Mouse (Mus musculus) embryo, embryonic 9.5 days (tissue): ENCODE results near the gene Rad9a.
"Not testable (repeated sequence)": the region's sequence is repeated elsewhere in the genome, so short reads cannot be mapped to it uniquely, and the experiment has no call there.

ENCODE experiments used
- DNase-seq: peaks from one replicate; pipeline ENCODE4 v3.0.0-alpha.2; 2017; ENCODE audit errors: extremely low spot score

Gene Rad9a

GRCm38 (mm10) chr19:4201291-4201909 lies at the start of gene Rad9a:
Gene Rad9a, minus strand, starts transcription at chr19:4201662.
- DNase-seq: peak; percentile 93

DNA sequence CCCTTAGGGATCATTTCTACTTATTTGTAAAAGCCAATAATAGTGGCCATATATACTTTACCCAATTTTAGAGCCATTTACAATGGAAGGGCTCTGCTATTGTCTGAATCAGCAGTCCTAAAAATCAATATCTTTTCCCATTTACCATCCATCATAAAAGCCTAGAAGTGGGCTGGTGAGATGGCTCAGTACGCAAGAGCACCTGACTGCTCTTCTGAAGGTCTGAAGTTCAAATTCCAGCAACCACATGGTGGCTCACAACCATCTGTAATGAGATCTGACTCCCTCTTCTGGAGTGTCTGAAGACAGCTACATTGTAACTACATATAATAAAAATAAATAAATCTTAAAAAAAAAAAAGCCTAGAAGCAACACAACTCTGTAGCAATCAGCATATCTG lies 47.2 kb upstream of the Rad9a start:
- DNase-seq: not testable (repeated sequence)

- no peak for DNase-seq
Observed at GRCm38 (mm10) chr19:4247010-4247409, 45.5 kb upstream of the Rad9a start.

- no peak for DNase-seq
Observed at GRCm38 (mm10) chr19:4244775-4245174, 43.3 kb upstream of the Rad9a start.

DNA sequence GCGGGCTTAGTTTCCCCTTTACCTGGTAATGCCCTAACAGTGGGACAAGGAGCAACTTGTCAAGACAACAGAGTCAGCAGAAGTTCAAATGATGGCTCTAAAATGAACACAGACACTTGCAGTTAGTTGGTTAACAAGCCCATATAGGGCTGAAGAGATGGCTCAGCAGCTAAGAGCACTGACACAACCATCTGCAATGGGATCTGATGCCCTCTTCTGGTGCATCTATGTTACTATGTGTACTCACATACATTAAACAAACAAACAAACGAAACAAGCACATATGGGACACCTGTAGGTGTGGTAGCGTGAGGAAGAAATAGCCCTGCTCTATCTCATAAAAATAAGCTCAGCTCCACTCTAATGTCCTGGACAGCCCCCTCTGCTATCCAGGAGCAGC lies 41.0 kb upstream of the Rad9a start:
- DNase-seq: no peak

DNA sequence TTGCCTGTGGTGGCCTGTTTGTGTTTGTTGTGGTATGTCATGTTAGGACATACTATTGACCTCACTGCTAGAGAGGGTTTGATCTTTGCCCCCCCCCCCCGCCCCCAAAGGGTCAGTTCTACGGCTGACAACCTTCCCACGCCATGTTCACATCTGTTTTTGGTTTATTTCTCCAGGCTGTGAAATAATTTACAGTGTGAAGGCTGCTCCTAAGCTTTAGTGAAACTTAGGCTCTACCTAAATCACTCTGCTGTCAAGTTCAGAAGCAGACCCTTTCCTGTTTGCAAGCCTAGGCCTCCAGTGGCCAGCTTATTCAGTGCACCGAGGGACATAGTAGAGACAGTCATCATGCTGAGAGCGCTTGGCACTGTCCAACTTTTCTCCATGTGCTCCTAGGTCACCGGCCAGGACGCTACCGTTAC lies 38.8 kb upstream of the Rad9a start:
- DNase-seq: peak; percentile 36

DNA sequence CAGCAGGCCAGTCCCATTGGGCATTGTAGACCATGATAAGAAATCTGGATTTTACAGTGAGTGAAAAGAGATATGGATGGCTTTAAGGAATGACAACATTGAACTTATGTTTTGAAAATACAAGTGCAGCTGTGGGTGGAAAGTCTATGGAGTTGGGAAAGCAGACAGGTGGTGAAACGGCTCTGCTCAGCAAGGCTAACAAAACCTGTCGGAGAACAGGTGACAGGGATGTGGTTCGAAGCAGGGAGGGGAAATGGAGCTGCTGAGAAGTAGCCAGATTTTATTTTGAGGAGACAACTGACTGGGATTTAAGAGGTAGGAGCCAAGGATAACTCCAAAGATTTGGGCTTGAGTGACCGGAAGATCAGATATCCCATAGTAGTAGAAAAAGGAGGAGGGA lies 33.1 kb upstream of the Rad9a start:
- DNase-seq: no peak

GRCm38 (mm10) chr19:4232651-4233050 lies 31.2 kb upstream of the Rad9a start:
- no peak for DNase-seq

DNA sequence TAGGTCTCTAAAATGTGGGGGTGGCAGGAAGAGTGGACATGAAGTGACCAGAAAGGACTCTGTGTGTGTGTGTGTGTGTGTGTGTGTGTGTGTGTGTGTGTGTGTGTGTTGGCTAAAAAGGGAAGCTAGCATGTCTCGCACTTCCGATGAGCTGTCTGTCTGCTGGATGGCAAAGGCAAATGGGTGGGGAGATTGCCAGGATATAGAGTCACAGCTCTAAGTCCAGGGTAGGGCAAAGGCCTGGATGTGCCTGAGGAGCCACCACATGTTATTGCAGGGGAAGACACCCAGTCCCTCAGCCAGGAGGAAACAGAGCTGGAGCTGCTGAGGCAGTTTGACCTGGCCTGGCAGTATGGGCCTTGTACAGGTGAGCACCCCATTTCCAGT lies 30.7 kb upstream of the Rad9a start:
- DNase-seq: no peak

DNA sequence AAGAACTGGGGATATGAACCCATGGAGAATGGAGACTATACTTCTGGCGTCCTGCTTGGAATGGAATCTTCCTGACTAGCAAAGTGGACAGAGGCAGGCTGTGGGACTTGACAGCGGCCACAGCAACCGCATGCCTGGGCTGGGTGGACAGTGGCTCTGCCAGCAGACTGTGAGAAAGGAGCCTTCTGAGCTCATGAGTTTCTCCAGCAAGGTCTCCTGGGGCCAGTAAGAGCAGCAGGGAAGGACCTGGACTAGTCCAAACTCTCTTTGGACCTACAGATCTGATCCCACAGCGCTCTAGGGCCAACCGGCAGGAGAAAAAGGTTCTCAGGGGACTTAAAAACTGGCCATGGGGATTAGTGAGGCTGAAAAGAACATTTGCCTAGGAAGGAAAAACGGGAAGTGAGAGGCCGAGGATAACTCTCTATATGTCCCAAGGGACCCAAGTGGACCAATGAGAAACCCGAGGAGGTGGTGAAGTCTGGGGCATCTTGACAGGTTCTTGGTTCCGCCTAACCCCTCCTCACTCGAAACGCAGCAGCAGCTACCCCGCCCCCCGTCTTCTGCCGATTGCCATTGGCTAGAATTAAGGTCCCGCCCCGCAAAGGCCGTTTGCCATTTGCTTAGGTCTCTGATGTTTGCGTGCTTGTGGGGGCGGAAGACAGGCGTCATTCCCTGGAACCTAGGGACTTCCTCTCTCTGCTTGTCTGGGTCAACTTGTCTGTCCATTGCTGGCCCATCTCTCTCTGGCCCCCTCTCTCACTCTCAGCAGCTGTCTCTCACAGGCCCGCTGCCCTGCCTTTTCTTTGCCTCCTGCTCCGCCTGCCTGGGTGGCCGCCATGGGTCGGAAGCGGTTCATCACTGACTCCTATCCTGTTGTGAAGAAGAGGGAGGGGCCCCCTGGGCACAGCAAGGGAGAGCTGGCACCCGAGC lies 30.1 kb upstream of the Rad9a start, which contains the start of gene Pold4:
Pold4 (plus strand) TSS at position 647 of the 933 bp plus-strand sequence.
- peak; percentile 89 for DNase-seq

GRCm38 (mm10) chr19:4230415-4230814 lies 29.0 kb upstream of the Rad9a start:
- DNase-seq: no peak

GRCm38 (mm10) chr19:4229451-4230076 lies 28.1 kb upstream of the Rad9a start:
- no peak for DNase-seq

GRCm38 (mm10) chr19:4228891-4229290 lies 27.4 kb upstream of the Rad9a start:
- no peak for DNase-seq

GRCm38 (mm10) chr19:4227894-4228678 lies 26.6 kb upstream of the Rad9a start:
- DNase-seq: peak; percentile 80

DNA sequence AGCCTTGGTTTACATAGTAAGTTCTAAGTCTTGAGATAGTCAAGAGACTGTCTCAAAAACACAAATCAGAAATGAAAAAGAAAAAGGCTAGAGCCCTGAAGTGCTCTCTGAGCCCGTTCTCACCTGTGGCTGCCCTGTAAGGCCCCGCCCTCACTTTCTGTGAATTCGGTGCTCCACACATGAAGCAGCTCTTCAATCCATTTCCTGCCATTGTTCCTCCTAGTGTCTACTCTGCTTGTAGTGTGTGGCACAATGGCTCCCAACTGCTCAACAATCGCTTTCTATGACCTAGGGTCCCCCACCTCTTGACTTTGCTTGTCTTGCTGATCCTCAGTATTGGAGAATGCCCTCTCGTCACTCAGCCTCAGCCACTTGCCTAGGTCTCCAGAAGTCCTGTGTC lies 26.0 kb upstream of the Rad9a start:
- no peak for DNase-seq

GRCm38 (mm10) chr19:4226779-4227178 lies 25.3 kb upstream of the Rad9a start:
- no peak for DNase-seq

DNA sequence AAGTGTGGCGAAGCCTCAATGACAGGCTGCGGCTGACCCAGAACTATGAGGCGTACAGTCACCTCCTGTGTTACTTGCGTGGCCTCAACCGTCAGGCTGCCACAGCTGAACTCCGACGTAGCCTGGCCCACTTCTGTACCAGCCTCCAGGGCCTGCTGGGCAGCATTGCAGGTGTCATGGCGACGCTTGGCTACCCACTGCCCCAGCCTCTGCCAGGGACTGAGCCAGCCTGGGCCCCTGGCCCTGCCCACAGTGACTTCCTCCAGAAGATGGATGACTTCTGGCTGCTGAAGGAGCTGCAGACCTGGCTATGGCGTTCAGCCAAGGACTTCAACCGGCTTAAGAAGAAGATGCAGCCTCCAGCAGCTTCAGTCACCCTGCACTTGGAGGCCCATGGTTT lies 20.7 kb upstream of the Rad9a start:
- no peak for DNase-seq

GRCm38 (mm10) chr19:4220957-4221743 lies 19.7 kb upstream of the Rad9a start:
- DNase-seq: no peak

DNA sequence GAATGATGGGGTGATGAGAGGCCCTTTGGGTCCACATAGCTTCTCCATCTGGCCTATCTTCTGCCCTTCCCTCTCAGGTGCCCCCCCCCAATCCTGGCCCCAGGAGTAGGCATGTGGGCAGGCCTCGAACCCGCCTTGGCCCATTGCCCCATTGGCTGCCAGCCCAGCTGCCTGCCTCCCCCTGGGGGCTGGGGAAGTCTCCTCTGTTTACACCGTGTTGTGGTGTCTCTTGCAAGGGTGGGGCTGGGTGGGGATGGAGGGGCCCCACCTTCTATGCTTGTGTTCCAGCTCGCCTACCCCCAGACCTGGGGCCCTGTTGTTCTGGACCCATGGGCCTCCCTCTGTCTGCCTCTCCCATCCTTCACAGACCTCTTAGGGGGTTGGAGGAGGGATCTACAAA lies 19.0 kb upstream of the Rad9a start:
- DNase-seq: no peak

GRCm38 (mm10) chr19:4219943-4220342 lies 18.5 kb upstream of the Rad9a start:
- DNase-seq: no peak

- no peak for DNase-seq
Observed at GRCm38 (mm10) chr19:4218784-4219183, 17.3 kb upstream of the Rad9a start.
